Mouse (Mus musculus) forebrain, embryonic 11.5 days (tissue): Measurements from ENCODE around the gene Myrfl. TPM values are rescaled to one million over a fixed set of nuclear protein-coding genes. Genes with fewer than 3 reads are reported as not detected.
A peak's percentile ranks its signal among the peaks of the same experiment; 100 is the strongest.

Source experiments
- ATAC-seq: fragments of 200-750 bp; cut with Nextera tagmentation; replicated peaks from 2 replicates; pipeline ENCODE4 v1.8.0; 2017; ENCODE audit warnings: moderate TSS enrichment; ENCODE audit not compliant: low FRiP score
- DNase-seq: peaks from one replicate; pipeline ENCODE4 v3.0.0-alpha.2; 2017; ENCODE audit warnings: low spot score
- H3K27ac ChIP-seq: fragments of 300-500 bp; sonication (generic); 2 replicates; pipeline ENCODE4 v1.5.1; 2014; ENCODE audit warnings: low read depth, low read length
- H3K27me3 ChIP-seq: fragments of 300-500 bp; sonication (generic); 2 replicates; pipeline ENCODE4 v1.6.1; 2014; ENCODE audit warnings: mild to moderate bottlenecking, low read length, mixed read lengths; ENCODE audit not compliant: control insufficient read depth, insufficient read depth
- H3K36me3 ChIP-seq: fragments of 300-500 bp; sonication (generic); 2 replicates; pipeline ENCODE4 v1.6.1; 2014; ENCODE audit warnings: mild to moderate bottlenecking, low read length, moderate library complexity, mixed read lengths; ENCODE audit not compliant: control insufficient read depth, insufficient read depth
- H3K4me1 ChIP-seq: fragments of 300-500 bp; sonication (generic); replicated peaks from 2 replicates; pipeline ENCODE4 v1.6.1; 2014; ENCODE audit warnings: low read length, mixed read lengths; ENCODE audit not compliant: control insufficient read depth, insufficient read depth
- H3K4me2 ChIP-seq: fragments of 300-500 bp; sonication (generic); 2 replicates; pipeline ENCODE4 v1.6.1; 2014; ENCODE audit warnings: low read depth, mild to moderate bottlenecking, low read length, moderate library complexity, mixed read lengths; ENCODE audit not compliant: severe bottlenecking
- H3K4me3 ChIP-seq: fragments of 300-500 bp; sonication (generic); 2 replicates; pipeline ENCODE4 v1.5.1; 2014; ENCODE audit warnings: low read depth, low read length
- H3K9ac ChIP-seq: fragments of 300-500 bp; sonication (generic); 2 replicates; pipeline ENCODE4 v1.6.1; 2014; ENCODE audit warnings: low read length
- H3K9me3 ChIP-seq: fragments of 300-500 bp; sonication (generic); 2 replicates; pipeline ENCODE4 v1.6.1; 2016; ENCODE audit warnings: low read length, mixed read lengths; ENCODE audit not compliant: control insufficient read depth
- WGBS: fragments of 180-500 bp; shearing (Covaris S2); extraction: QIAGEN DNeasy Blood & Tissue Kit; methylation state at CpG from one replicate; pipeline ENCODE4 v1.1.7; 2014; 5-methylcytosine and 5-hydroxymethylcytosine counted together
- polyA plus RNA-seq: library from polyadenylated mRNA; unstranded; fragments of >200 nt; fragmentation: Nextera tagmentation; extraction: Ambion mirVana; gene quantifications from 2 replicates; pipeline ENCODE4 v1.2.1, GENCODE M21; 2014

The Myrfl gene
- polyA plus RNA-seq, 1 experiment from 2014 or later = 0.17 TPM

DNA sequence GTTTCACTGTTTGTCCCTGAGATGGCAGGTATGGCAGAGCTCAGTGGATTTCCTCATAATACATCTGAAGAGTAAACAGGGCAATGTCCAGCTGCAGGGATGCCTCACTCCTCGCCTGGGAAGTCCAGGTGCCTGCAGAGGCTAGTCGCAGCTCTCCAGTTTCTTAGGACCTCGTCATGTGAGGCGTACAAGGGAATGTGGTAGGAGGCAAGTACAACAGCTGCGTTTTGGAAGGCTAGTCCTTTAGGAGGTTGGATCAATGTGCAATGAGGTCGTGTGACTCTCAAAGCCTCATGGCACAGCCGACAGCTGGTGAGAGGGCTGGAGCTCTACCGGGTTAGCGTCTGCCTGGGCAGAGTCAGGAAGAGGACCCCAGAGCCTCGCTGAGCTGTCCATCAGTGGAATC is 7.8 kb upstream of the Myrfl start:
- no peaks in the 10 kb centered on the region; the same call in 1 of the 2 replicates for H3K36me3 ChIP-seq
- no peak overlapping the region for H3K9ac ChIP-seq
- H3K9me3 ChIP-seq = no peaks in the 10 kb centered on the region
- no peak overlapping the region for H3K4me3 ChIP-seq
- DNase-seq (no peak), ATAC-seq (no peak)
- no peaks in the 10 kb centered on the region for H3K4me1 ChIP-seq
- no peaks in the 10 kb centered on the region for H3K27me3 ChIP-seq
- H3K4me2 ChIP-seq = no peak overlapping the region
- no peak overlapping the region for H3K27ac ChIP-seq
- WGBS = 95% methylated on average over 10 of the region's 10 CpGs

DNA sequence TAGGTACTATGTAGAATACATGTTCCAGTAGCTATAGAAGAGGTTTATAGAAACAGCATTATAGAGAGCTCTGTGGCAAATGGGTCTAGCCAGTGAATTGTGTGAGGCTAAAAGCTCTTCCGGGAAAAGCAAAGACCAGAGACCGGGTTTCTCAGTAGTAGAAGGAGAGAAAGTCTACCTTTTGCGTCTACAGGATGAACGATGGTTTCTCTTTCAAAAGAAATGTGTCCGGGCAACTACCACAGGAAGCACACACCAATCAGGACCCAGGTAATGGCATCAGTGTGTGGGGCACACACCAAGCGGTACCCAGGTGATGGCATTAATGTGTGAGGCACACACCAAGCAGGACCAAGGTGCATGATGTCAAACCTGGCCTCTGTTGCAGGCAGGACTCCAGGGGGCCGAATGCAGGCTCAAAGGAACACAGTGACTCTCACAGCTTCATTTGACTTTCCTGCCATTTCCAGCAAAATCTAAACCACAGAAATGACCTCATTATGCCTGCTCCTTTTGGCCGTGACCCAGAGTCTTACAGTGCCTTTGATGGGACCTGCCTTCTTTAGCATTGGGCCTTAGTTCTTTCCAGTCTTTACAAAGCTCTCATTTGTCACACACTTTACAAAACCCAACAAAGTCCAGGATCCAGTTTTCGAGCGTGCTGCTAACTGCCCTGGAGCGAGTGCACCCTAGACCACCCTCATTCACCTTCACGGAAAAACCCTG is 1.4 kb downstream of the Myrfl start:
- no peak overlapping the region for H3K4me3 ChIP-seq
- H3K27ac ChIP-seq = no peak overlapping the region
- H3K9ac ChIP-seq = no peak overlapping the region
- ATAC-seq (no peak), DNase-seq (no peak)
- H3K27me3 ChIP-seq = no peaks in the 10 kb centered on the region
- no peak overlapping the region for H3K4me2 ChIP-seq
- no peaks in the 10 kb centered on the region for H3K9me3 ChIP-seq
- 86% methylated on average over 12 of the region's 12 CpGs for WGBS
- no peaks in the 10 kb centered on the region for H3K36me3 ChIP-seq
- no peaks in the 10 kb centered on the region for H3K4me1 ChIP-seq

GRCm38 (mm10) chr10:116894540-116894939 is 2.2 kb downstream of the Myrfl start:
- H3K27ac ChIP-seq = no peak overlapping the region
- no peak for DNase-seq

DNA sequence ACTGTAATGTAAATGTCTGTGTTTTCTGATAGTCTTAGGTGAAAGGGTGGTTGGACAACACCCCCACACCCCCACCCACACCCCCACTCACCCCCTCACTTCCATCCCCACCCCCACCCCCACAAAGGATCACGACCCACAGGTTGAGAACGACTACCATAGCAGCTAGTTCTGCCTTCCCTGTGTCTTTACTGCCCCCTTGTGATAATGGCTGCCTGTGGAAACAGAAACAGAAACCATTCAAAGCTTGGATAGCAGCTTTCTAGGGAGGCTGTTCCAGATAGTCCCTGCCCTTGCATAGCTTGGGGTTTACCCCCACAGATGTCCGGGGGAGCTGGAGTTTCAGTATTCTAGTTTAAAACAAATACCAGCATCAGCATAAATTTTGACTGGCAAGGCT is 3.0 kb downstream of the Myrfl start:
- no peak overlapping the region for H3K4me2 ChIP-seq
- no peaks in the 10 kb centered on the region for H3K27me3 ChIP-seq
- no peak overlapping the region for H3K9ac ChIP-seq
- no peak overlapping the region for H3K27ac ChIP-seq
- DNase-seq (no peak), ATAC-seq (no peak)
- H3K36me3 ChIP-seq = no peaks in the 10 kb centered on the region
- no peaks in the 10 kb centered on the region for H3K9me3 ChIP-seq
- 28% methylated on average over 3 of the region's 3 CpGs for WGBS
- no peaks in the 10 kb centered on the region for H3K4me1 ChIP-seq
- no peak overlapping the region for H3K4me3 ChIP-seq

More at GRCm38 (mm10) chr10:116894540-116894939, 2.2 kb downstream of the Myrfl start:
- no peaks in the 10 kb centered on the region for H3K27me3 ChIP-seq
- no peaks in the 10 kb centered on the region for H3K4me1 ChIP-seq
- no peak overlapping the region for H3K4me3 ChIP-seq
- 79% methylated on average over 6 of the region's 6 CpGs for WGBS
- no peaks in the 10 kb centered on the region for H3K36me3 ChIP-seq
- H3K9ac ChIP-seq = no peak overlapping the region
- H3K9me3 ChIP-seq = no peaks in the 10 kb centered on the region
- H3K4me2 ChIP-seq = no peak overlapping the region
- ATAC-seq = no peak

DNA sequence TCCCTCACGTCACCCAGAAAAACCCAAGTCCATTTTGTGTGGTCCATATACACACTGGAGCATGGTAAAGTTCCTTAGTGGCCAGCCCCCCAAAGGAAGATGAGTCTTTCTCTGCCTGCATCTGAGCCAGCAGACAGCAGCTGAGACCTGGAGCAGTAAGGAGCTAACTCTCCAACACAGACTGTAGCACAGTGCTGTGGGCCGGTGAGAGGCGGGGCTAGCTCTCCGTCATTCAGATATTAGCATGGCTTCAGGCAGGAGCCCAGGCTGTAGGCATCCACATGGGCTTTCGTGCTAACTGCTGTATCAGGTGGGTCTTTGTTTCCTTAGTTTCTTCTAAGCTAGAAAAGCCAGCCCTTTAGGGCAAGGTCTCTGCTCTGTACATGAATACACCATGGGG is 6.1 kb downstream of the Myrfl start:
- no peak overlapping the region for H3K4me3 ChIP-seq
- ATAC-seq = peak; percentile 53; the same call in 1 of the 2 replicates
- WGBS = 51% methylated on average over 5 of the region's 5 CpGs

GRCm38 (mm10) chr10:116884552-116884951 is 12.2 kb downstream of the Myrfl start:
- no peaks in the 10 kb centered on the region for H3K4me1 ChIP-seq
- no peak overlapping the region for H3K9ac ChIP-seq
- no peak overlapping the region for H3K27ac ChIP-seq
- no peak overlapping the region for H3K4me3 ChIP-seq
- WGBS = 86% methylated on average over 3 of the region's 3 CpGs
- ATAC-seq (no peak), DNase-seq (no peak)
- no peaks in the 10 kb centered on the region for H3K36me3 ChIP-seq
- no peak overlapping the region for H3K4me2 ChIP-seq
- H3K27me3 ChIP-seq = no peaks in the 10 kb centered on the region
- no peaks in the 10 kb centered on the region for H3K9me3 ChIP-seq

More for the DNA sequence above, 6.1 kb downstream of the Myrfl start:
- no peaks in the 10 kb centered on the region for H3K9me3 ChIP-seq
- no peak overlapping the region for H3K4me2 ChIP-seq
- H3K27ac ChIP-seq = no peak overlapping the region
- no peak overlapping the region for H3K9ac ChIP-seq
- no peaks in the 10 kb centered on the region for H3K36me3 ChIP-seq
- DNase-seq = no peak
- no peaks in the 10 kb centered on the region for H3K27me3 ChIP-seq
- H3K4me1 ChIP-seq = no peaks in the 10 kb centered on the region

DNA sequence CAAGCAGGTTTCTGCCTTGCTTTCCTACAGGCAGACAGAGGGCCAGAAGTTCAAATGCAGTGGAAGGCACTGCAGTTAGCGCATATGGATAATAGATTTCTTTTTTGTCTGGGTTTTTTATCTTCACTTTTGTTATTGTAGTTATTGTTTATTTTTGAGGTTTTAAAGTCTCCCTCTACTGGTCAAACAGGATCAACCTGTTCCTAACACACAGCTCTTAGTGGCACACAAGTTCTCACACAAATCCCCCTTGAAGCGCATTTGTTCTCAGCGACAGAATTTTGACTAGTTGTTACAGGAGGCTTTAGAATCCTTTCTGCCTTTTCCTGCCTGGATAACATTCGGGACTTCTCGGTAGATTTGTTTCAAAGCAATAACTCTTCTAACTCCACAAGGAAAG is 13.2 kb downstream of the Myrfl start:
- no peak for DNase-seq
- 69% methylated on average over 5 of the region's 5 CpGs for WGBS
- no peaks in the 10 kb centered on the region for H3K27me3 ChIP-seq

GRCm38 (mm10) chr10:116877436-116877835 is 19.3 kb downstream of the Myrfl start:
- Histone ChIP-seq H3K4me3 (no peak overlapping the region), H3K4me2 (no peak overlapping the region), H3K27me3 (no peaks in the 10 kb centered on the region), H3K27ac (no peak overlapping the region), H3K4me1 (no peaks in the 10 kb centered on the region), H3K36me3 (no peaks in the 10 kb centered on the region), H3K9ac (no peak overlapping the region), H3K9me3 (no peaks in the 10 kb centered on the region)
- no peak for ATAC-seq
- DNase-seq = no peak
- WGBS = 92% methylated on average over 4 of the region's 4 CpGs

More for the DNA sequence above, 13.2 kb downstream of the Myrfl start:
- Histone ChIP-seq H3K27ac (no peak overlapping the region), H3K4me2 (no peak overlapping the region), H3K4me3 (no peak overlapping the region), H3K4me1 (no peaks in the 10 kb centered on the region), H3K9me3 (no peaks in the 10 kb centered on the region), H3K36me3 (no peaks in the 10 kb centered on the region), H3K9ac (no peak overlapping the region)
- no peak for ATAC-seq

GRCm38 (mm10) chr10:116874490-116874889 is 22.2 kb downstream of the Myrfl start:
- no peak for DNase-seq
- no peak overlapping the region for H3K4me3 ChIP-seq
- no peaks in the 10 kb centered on the region for H3K27me3 ChIP-seq
- H3K9me3 ChIP-seq = no peaks in the 10 kb centered on the region
- WGBS = 87% methylated on average over 9 of the region's 9 CpGs
- no peak for ATAC-seq
- no peaks in the 10 kb centered on the region for H3K4me1 ChIP-seq
- H3K4me2 ChIP-seq = no peak overlapping the region
- no peak overlapping the region for H3K9ac ChIP-seq
- no peak overlapping the region for H3K27ac ChIP-seq
- no peaks in the 10 kb centered on the region for H3K36me3 ChIP-seq
